Comparison of ENCODE assay signal across 26 mouse cellular contexts in genomic region chr2:29021025-29021424, GRCm38 (mm10). TPM values are rescaled to one million over a fixed set of nuclear protein-coding genes. Genes with fewer than 3 reads are reported as not detected.
A peak's percentile ranks its signal among the peaks of the same experiment; 100 is the strongest.
DNase-seq lines count a peak whose midpoint lies in the region; ATAC-seq and TF ChIP-seq lines count a peak whose summit lies in the region.
"Had no signal": no experiment of that assay in that cellular context is flagged by ENCODE, and none has a peak within 500 bp of the region (broad histone marks: within the 10 kb centered on the region; RNA-seq: fewer than 3 reads in every experiment).

No protein-coding gene starts in this region.

- H3K4me1 ChIP-seq in kidney, embryonic 15.5 days: peaks cover 11% of the 10 kb centered on the region
- no peaks in the 10 kb centered on the region for H3K4me1 ChIP-seq in kidney, adult 2 months (ENCODE audit: control insufficient read depth, insufficient read depth, low read length)
- peaks cover 18% of the 10 kb centered on the region for H3K4me1 ChIP-seq in neural tube, embryonic 12.5 days

- DNase-seq in adrenal gland, postnatal 14 days: peak; percentile 42
- DNase-seq in adrenal gland, postnatal 4 days (ENCODE audit: low spot score in 2 of 2): no peak
- DNase-seq in kidney, adult 2 months: no peak
- DNase-seq in neural tube, embryonic 10.5 days (ENCODE audit: extremely low spot score, low spot score): no peak
- no peak for DNase-seq in urinary bladder, postnatal 10 days (ENCODE audit: low spot score)
- DNase-seq: cerebellum, adult 9-10 months; gastrocnemius, postnatal 36 days; heart, adult 2 months; heart, postnatal 14 days; kidney, adult 8-10 months; kidney, postnatal 25 days; lung, adult 18-20 months; lung, postnatal 14 days; thymus, adult 18-20 months; thymus, postnatal 4 days had no signal

- no peaks in the 10 kb centered on the region for H3K36me3 ChIP-seq in kidney, embryonic 15.5 days
- H3K36me3 ChIP-seq in kidney, adult 2 months (ENCODE audit: control insufficient read depth, insufficient read depth, low read length): no peaks in the 10 kb centered on the region
- no peaks in the 10 kb centered on the region for H3K36me3 ChIP-seq in neural tube, embryonic 12.5 days
- H3K36me3 ChIP-seq: heart, embryonic 13.5 days; limb, embryonic 13.5 days; liver, embryonic 12.5 days; stomach, embryonic 15.5 days had no signal

- WGBS in kidney, embryonic 15.5 days: 15% methylated on average over 17 of the region's 17 CpGs
- WGBS in kidney, adult 2 months: 12% methylated on average over 17 of the region's 17 CpGs
- WGBS in neural tube, embryonic 12.5 days: 27% methylated on average over 17 of the region's 17 CpGs

- ATAC-seq in kidney, embryonic 15.5 days (replicated peaks; ENCODE audit: low FRiP score): no peak
- no peak for ATAC-seq in neural tube, embryonic 12.5 days (ENCODE audit: low FRiP score, low read depth)
- ATAC-seq: CD4-positive, CD25-positive, alpha-beta regulatory T cell, adult 4 months; forebrain, embryonic 13.5 days; liver, embryonic 12.5 days had no signal

- H3K4me3 ChIP-seq in kidney, embryonic 15.5 days (replicated peaks): no peak overlapping the region
- H3K4me3 ChIP-seq in kidney, adult 2 months (ENCODE audit: insufficient read depth, low read depth, low read length): no peak overlapping the region
- H3K4me3 ChIP-seq in neural tube, embryonic 12.5 days: no peak overlapping the region
- H3K4me3 ChIP-seq: forebrain, embryonic 13.5 days; heart, adult 2 months; heart, embryonic 13.5 days; limb, embryonic 13.5 days; liver, embryonic 12.5 days; megakaryocyte, embryonic 14.5 days; stomach, embryonic 15.5 days had no signal

- H3K27me3 ChIP-seq in kidney, embryonic 15.5 days: peaks cover 74% of the 10 kb centered on the region
- H3K27me3 ChIP-seq in kidney, adult 2 months (replicated peaks; ENCODE audit: control insufficient read depth, insufficient read depth, low read length): no peaks in the 10 kb centered on the region
- H3K27me3 ChIP-seq in neural tube, embryonic 12.5 days (replicated peaks): peaks cover 31% of the 10 kb centered on the region
- H3K27me3 ChIP-seq: heart, embryonic 13.5 days; liver, embryonic 12.5 days; stomach, embryonic 15.5 days had no signal

- 0 out of 2 replicates have a peak overlapping the region, but pooled peaks have one; percentile 9 for H3K4me2 ChIP-seq in kidney, embryonic 15.5 days
- H3K4me2 ChIP-seq in neural tube, embryonic 12.5 days (replicated peaks): no peak overlapping the region
- H3K4me2 ChIP-seq: forebrain, embryonic 13.5 days; heart, embryonic 13.5 days; limb, embryonic 13.5 days; liver, embryonic 12.5 days; stomach, embryonic 15.5 days had no signal

- H3K9me3 ChIP-seq in kidney, embryonic 15.5 days (replicated peaks): no peaks in the 10 kb centered on the region
- H3K9me3 ChIP-seq in neural tube, embryonic 12.5 days: no peaks in the 10 kb centered on the region
- H3K9me3 ChIP-seq: forebrain, embryonic 13.5 days; heart, embryonic 13.5 days; limb, embryonic 13.5 days; liver, embryonic 12.5 days; megakaryocyte, embryonic 14.5 days; stomach, embryonic 15.5 days had no signal

- TF ChIP-seq CTCF in kidney, adult 2 months (conservative IDR thresholded peaks at IDR 0.05; ENCODE audit: insufficient read depth, insufficient read length, low read depth, low read length): no peak

- H3K9ac ChIP-seq in kidney, embryonic 15.5 days: no peak overlapping the region
- H3K9ac ChIP-seq in neural tube, embryonic 12.5 days: no peak overlapping the region
- H3K9ac ChIP-seq: forebrain, embryonic 13.5 days; heart, embryonic 13.5 days; limb, embryonic 13.5 days; liver, embryonic 12.5 days; stomach, embryonic 15.5 days had no signal

- TF ChIP-seq POLR2A in kidney, adult 2 months (IDR thresholded peaks at IDR 0.05; ENCODE audit: low read depth, low read length): no peak

- H3K27ac ChIP-seq in kidney, embryonic 15.5 days: no peak overlapping the region
- no peak overlapping the region for H3K27ac ChIP-seq in kidney, adult 2 months (ENCODE audit: insufficient read depth, low read depth, low read length)
- peak overlapping the region; percentile 42; the same call in 1 of the 2 replicates for H3K27ac ChIP-seq in neural tube, embryonic 12.5 days
- H3K27ac ChIP-seq: forebrain, embryonic 13.5 days; heart, adult 2 months; heart, embryonic 13.5 days; limb, embryonic 13.5 days; liver, embryonic 12.5 days; stomach, embryonic 15.5 days had no signal

RNA-seq across cellular contexts. Expression of gene Cfap77, which starts 33.8 kb away (rescaled TPM):
- total RNA-seq in adrenal gland, postnatal 14 days (2021): 0.41 and 0.93 TPM in 2 replicates
- total RNA-seq in adrenal gland, postnatal 4 days (2021): 1 to 10 TPM; 1.2 to 1.9 TPM
- 0.31 and 0.35 TPM in 2 replicates for polyA plus RNA-seq in kidney, embryonic 15.5 days (2015; fragmentation: Nextera tagmentation; extraction: Ambion mirVana)
- 0.31 and 0.61 TPM in 2 replicates for polyA plus RNA-seq in kidney, adult 2 months (2012; rRNA removed)
- polyA plus RNA-seq in neural tube, embryonic 12.5 days (2016; fragmentation: Nextera tagmentation; extraction: Ambion mirVana): 0.22 and 0.28 TPM in 2 replicates
- total RNA-seq: gastrocnemius, adult 18-20 months; gastrocnemius, postnatal 36 days; heart, adult 2 months; neutrophil, adult 5-6 weeks had no signal

RNA-seq across cellular contexts. Expression of gene Ttf1, which starts 39.0 kb away (rescaled TPM):
- total RNA-seq in adrenal gland, postnatal 14 days (2021): 12.0 and 16.3 TPM in 2 replicates
- total RNA-seq in adrenal gland, postnatal 4 days (2021): 10 to 100 TPM; 16.4 to 16.8 TPM
- polyA plus RNA-seq in kidney, embryonic 15.5 days (2015; fragmentation: Nextera tagmentation; extraction: Ambion mirVana): 11.5 and 11.7 TPM in 2 replicates
- 5.6 and 6.5 TPM in 2 replicates for polyA plus RNA-seq in kidney, adult 2 months (2012; rRNA removed)
- polyA plus RNA-seq in neural tube, embryonic 12.5 days (2016; fragmentation: Nextera tagmentation; extraction: Ambion mirVana): 10.3 and 13.5 TPM in 2 replicates
